Mouse (Mus musculus): ENCODE measurements around the gene Rap1gds1.

DNA sequence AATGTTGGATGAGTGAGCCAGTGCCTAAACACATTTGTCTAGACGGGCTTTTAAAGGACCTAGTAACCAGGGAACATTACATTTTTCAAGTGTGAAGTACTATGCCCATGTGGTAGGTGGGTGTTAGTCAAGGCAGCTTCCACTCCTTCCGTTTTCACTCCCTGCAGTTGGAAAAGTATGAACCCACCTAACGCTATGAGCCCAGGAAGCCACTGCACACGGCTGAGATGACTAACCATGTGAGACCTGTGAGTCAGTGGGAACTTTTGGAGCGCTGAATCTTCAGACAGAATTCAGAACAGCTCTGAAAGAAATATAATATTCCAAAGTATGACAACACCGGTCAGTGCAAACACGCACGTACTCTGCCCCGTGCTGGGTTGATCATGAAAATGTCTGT is 125.9 kb downstream of the Rap1gds1 start:
- TF ChIP-seq CTCF (IDR thresholded peaks at IDR 0.05; ENCODE audit: extremely low read depth, insufficient read depth, low read length) (no peak), POLR2A (IDR thresholded peaks at IDR 0.05; ENCODE audit: extremely low read depth, insufficient read depth, low read length) (no peak)

Data from cortical plate, adult 2 months (tissue).